Mouse (Mus musculus) lung, postnatal 0 days (tissue): Measurements from ENCODE around the gene Rbm20. TPM values are rescaled to one million over a fixed set of nuclear protein-coding genes. Genes with fewer than 3 reads are reported as not detected.

Experiments
- ATAC-seq: fragments of 200-750 bp; cut with Nextera tagmentation; 2 replicates; pipeline ENCODE4 v1.8.0; 2017; ENCODE audit warnings: moderate library complexity
- DNase-seq: peaks from one replicate; pipeline ENCODE4 v3.0.0-alpha.2; 2016; ENCODE audit warnings: low spot score
- H3K27ac ChIP-seq: fragments of 300-500 bp; sonication (generic); 2 replicates; pipeline ENCODE4 v1.5.1; 2014; ENCODE audit warnings: antibody characterized with exemption, mild to moderate bottlenecking, low read length, mixed read lengths
- H3K27me3 ChIP-seq: fragments of 300-500 bp; sonication (generic); replicated peaks from 2 replicates; pipeline ENCODE4 v1.6.1; 2014; ENCODE audit warnings: low read length, mixed read lengths; ENCODE audit not compliant: insufficient read depth
- H3K36me3 ChIP-seq: fragments of 300-500 bp; sonication (generic); 2 replicates; pipeline ENCODE4 v1.6.1; 2014; ENCODE audit warnings: low read length, mixed read lengths; ENCODE audit not compliant: insufficient read depth
- H3K4me1 ChIP-seq: fragments of 300-500 bp; sonication (generic); 2 replicates; pipeline ENCODE4 v1.6.1; 2014; ENCODE audit warnings: antibody characterized with exemption, low read depth, low read length, mixed read lengths; ENCODE audit not compliant: insufficient read depth
- H3K4me2 ChIP-seq: fragments of 300-500 bp; sonication (generic); replicated peaks from 2 replicates; pipeline ENCODE4 v1.6.1; 2014; ENCODE audit warnings: low read depth, mild to moderate bottlenecking, low read length, moderate library complexity, mixed read lengths
- H3K4me3 ChIP-seq: fragments of 300-500 bp; sonication (generic); 2 replicates; pipeline ENCODE4 v1.5.1; 2014; ENCODE audit warnings: low read depth, low read length
- H3K9ac ChIP-seq: fragments of 300-500 bp; sonication (generic); replicated peaks from 2 replicates; pipeline ENCODE4 v1.6.1; 2014; ENCODE audit warnings: low read depth, mild to moderate bottlenecking
- H3K9me3 ChIP-seq: fragments of 300-500 bp; sonication (generic); 2 replicates; pipeline ENCODE4 v1.6.1; 2016; ENCODE audit warnings: low read length, mixed read lengths
- CTCF ChIP-seq: IDR thresholded peaks from 2 replicates; pipeline ENCODE4 v1.5.1; 2016; ENCODE audit warnings: antibody characterized with exemption, mild to moderate bottlenecking
- EP300 ChIP-seq: IDR thresholded peaks from 2 replicates; pipeline ENCODE4 v1.6.1; 2016; ENCODE audit warnings: antibody characterized with exemption, mild to moderate bottlenecking, control low read depth
- WGBS: fragments of 180-500 bp; shearing (Covaris S2); extraction: QIAGEN DNeasy Blood & Tissue Kit; methylation state at CpG from one replicate; pipeline ENCODE4 v1.1.7; 2014; 5-methylcytosine and 5-hydroxymethylcytosine counted together
- polyA plus RNA-seq: library from polyadenylated mRNA; unstranded; fragments of >200 nt; fragmentation: Nextera tagmentation; extraction: Ambion mirVana; gene quantifications from 2 replicates; pipeline ENCODE4 v1.2.1, GENCODE M21; 2015

Gene Rbm20
- polyA plus RNA-seq, 1 experiment from 2014 or later = 0.51 TPM

DNA sequence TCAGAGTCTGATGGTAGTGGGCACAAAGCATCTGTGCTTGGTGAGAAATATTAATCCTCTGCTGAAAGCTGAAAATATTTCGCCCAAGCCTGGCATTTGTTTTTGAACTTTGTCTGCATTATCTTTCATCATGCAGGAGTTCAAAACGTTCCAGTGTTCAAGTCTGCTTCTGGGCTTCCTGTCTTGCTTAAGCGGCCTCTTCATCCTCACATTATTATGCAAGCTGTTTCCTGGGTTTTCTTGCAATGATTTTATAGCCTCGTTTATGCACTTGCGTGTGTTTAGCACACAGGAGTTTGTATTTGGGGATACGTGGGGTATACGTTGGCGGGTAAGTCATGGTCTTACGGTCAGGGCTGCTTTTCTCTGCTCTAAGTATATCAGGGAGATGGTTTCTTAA lies 211.2 kb downstream of the Rbm20 start:
- Histone ChIP-seq H3K4me2 (no peak overlapping the region), H3K36me3 (no peaks in the 10 kb centered on the region), H3K27me3 (no peaks in the 10 kb centered on the region), H3K4me1 (peaks cover under 1% of the 10 kb centered on the region; the same call in 1 of the 2 replicates), H3K27ac (no peak overlapping the region), H3K4me3 (no peak overlapping the region), H3K9ac (no peak overlapping the region), H3K9me3 (no peaks in the 10 kb centered on the region)
- 68% methylated on average over 9 of the region's 9 CpGs for WGBS
- ATAC-seq (no peak), DNase-seq (no peak)
- TF ChIP-seq CTCF (no peak), EP300 (no peak)

DNA sequence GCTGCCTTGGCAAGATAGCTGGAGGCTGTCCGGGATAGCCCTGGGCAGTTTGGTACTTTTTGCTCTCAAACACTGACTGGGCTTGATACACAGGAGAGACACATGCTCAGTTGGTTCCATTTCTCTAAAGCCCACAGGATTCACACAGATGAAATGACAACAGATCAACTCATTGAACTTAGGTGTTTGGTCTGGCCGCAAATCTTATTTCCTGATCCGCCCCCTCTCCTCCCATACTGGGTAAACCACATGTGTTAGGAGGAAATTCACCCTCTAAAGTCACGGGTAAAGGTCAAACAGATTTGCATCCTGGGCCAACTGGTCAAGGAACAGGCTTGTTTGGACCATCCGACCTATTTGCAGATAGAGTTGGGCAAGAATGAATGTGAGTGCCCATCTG lies 212.4 kb downstream of the Rbm20 start:
- H3K4me3 ChIP-seq = no peak overlapping the region
- H3K27me3 ChIP-seq = no peaks in the 10 kb centered on the region
- DNase-seq (no peak), ATAC-seq (no peak)
- H3K36me3 ChIP-seq = no peaks in the 10 kb centered on the region
- TF ChIP-seq EP300 (no peak), CTCF (no peak)
- H3K9ac ChIP-seq = no peak overlapping the region
- H3K9me3 ChIP-seq = no peaks in the 10 kb centered on the region
- no peak overlapping the region for H3K27ac ChIP-seq
- no peak overlapping the region for H3K4me2 ChIP-seq
- H3K4me1 ChIP-seq = peaks cover 9% of the 10 kb centered on the region; the same call in 1 of the 2 replicates
- 69% methylated on average over 5 of the region's 5 CpGs for WGBS

DNA sequence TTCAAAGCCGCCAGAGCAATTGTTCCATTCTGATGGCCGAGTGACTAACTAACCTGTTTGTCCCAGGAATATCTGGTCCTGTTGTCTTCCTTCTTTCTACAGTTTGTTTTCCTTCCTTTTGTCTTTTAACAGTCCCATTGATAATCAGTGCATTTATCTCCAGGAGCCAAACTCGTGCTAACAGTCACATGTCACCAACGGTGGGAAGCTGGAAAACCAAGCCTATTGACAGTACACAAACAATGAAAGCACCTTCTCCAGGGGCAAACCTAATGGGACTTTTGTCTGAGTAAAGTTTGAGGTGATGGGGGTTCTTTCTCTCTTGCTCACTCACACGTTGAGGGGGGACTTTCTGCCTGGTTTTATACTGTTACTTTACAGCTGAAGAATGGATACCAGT lies 213.2 kb downstream of the Rbm20 start:
- no peak overlapping the region for H3K9ac ChIP-seq
- H3K27ac ChIP-seq = no peak overlapping the region
- no peak overlapping the region for H3K4me3 ChIP-seq
- ATAC-seq (no peak), DNase-seq (no peak)
- H3K9me3 ChIP-seq = no peaks in the 10 kb centered on the region
- no peaks in the 10 kb centered on the region for H3K27me3 ChIP-seq
- peaks cover 13% of the 10 kb centered on the region; the same call in 1 of the 2 replicates for H3K4me1 ChIP-seq
- no peak for TF ChIP-seq CTCF
- no peak for TF ChIP-seq EP300
- H3K36me3 ChIP-seq = no peaks in the 10 kb centered on the region
- 49% methylated on average over 5 of the region's 5 CpGs for WGBS
- no peak overlapping the region for H3K4me2 ChIP-seq

DNA sequence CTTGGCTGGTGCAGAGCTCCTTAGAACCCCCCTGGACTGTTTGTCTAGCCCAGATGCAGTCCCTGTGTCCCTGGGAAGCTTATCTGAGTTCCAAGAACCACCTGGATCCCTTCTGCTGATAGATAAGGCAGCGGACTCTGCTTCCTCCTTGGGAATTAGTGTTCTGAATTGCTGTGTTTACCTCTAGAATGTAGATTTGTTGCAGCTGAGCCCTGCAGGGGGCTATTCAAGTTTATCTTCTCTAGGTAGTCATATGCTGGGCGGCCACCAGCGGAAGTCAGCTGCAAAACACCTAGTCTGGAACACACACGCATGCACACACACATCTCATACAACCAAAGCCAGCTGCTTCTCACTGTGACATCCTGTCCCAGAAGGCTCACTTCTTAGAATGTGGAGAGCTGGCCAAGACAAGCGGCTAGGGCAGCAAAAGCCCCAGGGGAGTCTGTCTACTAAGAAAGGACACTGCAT lies 213.7 kb downstream of the Rbm20 start:
- H3K27me3 ChIP-seq = no peaks in the 10 kb centered on the region
- H3K9ac ChIP-seq = no peak overlapping the region
- ATAC-seq (peak; percentile 35; the same call in 1 of the 2 replicates), DNase-seq (peak; percentile 40)
- H3K27ac ChIP-seq = no peak overlapping the region
- H3K4me3 ChIP-seq = no peak overlapping the region
- no peaks in the 10 kb centered on the region for H3K36me3 ChIP-seq
- WGBS = 58% methylated on average over 5 of the region's 5 CpGs
- H3K4me2 ChIP-seq = no peak overlapping the region
- no peaks in the 10 kb centered on the region for H3K9me3 ChIP-seq
- no peak for TF ChIP-seq CTCF
- peaks cover 13% of the 10 kb centered on the region; the same call in 1 of the 2 replicates for H3K4me1 ChIP-seq

DNA sequence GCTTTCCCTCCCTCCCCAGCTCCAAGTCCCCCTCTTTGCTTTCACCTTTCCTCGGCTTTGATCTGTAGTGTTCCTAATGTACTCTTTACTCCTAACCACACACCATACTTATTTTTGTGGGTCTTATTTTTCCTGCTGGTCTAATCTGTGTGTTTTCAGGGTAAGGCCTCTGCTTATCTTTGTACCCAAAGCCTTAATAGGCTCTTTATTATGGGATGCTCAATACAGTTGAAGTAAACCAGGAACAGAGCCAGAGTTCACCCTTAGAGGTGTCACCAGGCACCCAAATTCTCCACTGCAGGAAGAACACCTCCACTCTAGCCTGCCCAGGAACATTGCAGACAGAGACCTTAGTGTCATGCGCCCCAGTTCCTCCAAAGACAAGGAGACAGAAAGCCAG lies 214.5 kb downstream of the Rbm20 start:
- ATAC-seq (no peak), DNase-seq (no peak)
- H3K36me3 ChIP-seq = no peaks in the 10 kb centered on the region
- H3K4me2 ChIP-seq = no peak overlapping the region
- 82% methylated on average over 2 of the region's 2 CpGs for WGBS
- H3K27ac ChIP-seq = peak overlapping the region; percentile 27
- no peaks in the 10 kb centered on the region for H3K9me3 ChIP-seq
- no peak overlapping the region for H3K9ac ChIP-seq
- no peak overlapping the region for H3K4me3 ChIP-seq
- no peak for TF ChIP-seq EP300
- no peak for TF ChIP-seq CTCF
- H3K4me1 ChIP-seq = peaks cover 13% of the 10 kb centered on the region; the same call in 1 of the 2 replicates
- no peaks in the 10 kb centered on the region for H3K27me3 ChIP-seq

DNA sequence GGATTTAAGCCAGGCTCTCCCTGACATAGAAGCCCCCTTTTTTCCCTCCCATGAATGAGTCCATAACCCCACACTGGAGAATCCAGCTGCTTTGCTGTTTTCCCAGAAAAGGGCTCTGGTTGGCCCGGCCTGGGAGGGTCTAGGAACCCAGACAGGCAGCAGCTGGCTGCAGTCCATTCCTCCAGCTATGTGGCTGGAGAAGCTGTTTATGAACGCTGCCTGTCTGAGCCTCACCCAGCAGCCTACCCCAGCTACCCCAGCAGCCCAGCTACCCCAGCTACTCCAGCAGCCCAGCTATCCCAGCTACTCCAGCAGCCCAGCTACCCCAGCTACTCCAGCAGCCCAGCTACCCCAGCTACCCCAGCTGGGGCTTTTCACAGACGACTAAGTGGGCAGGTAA lies 215.0 kb downstream of the Rbm20 start, which contains the start of gene Pdcd4:
TSS of gene Pdcd4 (plus strand) at position 171 of the 400 bp plus-strand sequence.
- Histone ChIP-seq H3K36me3 (no peaks in the 10 kb centered on the region), H3K27ac (peak within 1 kb of the TSS; percentile 48), H3K9me3 (no peaks in the 10 kb centered on the region), H3K4me2 (0 out of 2 replicates have a peak within 1 kb of the TSS, but pooled peaks have one; percentile 14), H3K4me1 (peaks cover 13% of the 10 kb centered on the region; the same call in 1 of the 2 replicates), H3K27me3 (no peaks in the 10 kb centered on the region), H3K4me3 (no peak within 1 kb of the TSS), H3K9ac (no peak within 1 kb of the TSS)
- peak; percentile 69 for DNase-seq
- peak; percentile 65 for ATAC-seq
- TF ChIP-seq EP300 = no peak
- TF ChIP-seq CTCF = no peak
- WGBS = 24% methylated on average over 3 of the region's 3 CpGs
